36 mouse cellular contexts compared by ENCODE assay signal in the genomic region with DNA sequence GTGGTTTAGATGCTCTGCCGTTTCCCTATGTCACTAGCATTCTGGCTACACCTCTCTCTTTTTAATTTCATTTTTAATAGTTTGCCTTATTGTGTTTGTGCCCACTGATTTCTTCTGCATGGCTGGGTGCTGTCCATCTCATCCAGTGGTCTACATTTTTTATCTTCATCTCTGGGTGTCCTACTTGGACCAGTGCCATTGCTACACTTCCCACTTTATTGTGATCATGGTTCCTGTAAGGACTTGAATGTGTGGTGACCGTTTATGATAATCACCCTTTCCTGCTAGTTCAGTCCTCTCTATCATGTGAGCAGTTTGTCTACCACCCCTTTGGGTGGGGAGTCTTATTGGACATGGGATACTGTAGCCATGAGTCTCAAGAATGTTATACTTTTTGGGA. TPM values are rescaled to one million over a fixed set of nuclear protein-coding genes. Genes with fewer than 3 reads are reported as not detected.
"Had no signal": no experiment of that assay in that cellular context is flagged by ENCODE, and none has a peak within 500 bp of the region (broad histone marks: within the 10 kb centered on the region; RNA-seq: fewer than 3 reads in every experiment).

No protein-coding gene starts in this region.

- DNase-seq: heart, postnatal 10 days; heart, postnatal 14 days; heart, postnatal 36 days; heart, postnatal 4 days; kidney, adult 11 months; kidney, adult 18-20 months; kidney, adult 2 months; kidney, adult 8-10 months; kidney, adult 9 months; kidney, postnatal 10 days; kidney, postnatal 14 days; kidney, postnatal 25 days; kidney, postnatal 36 days; kidney, postnatal 4 days; layer of hippocampus, adult 9-11 months; layer of hippocampus, postnatal 36 days had no signal

- H3K27ac ChIP-seq: heart, embryonic 10.5 days; heart, embryonic 13.5 days; heart, embryonic 15.5 days; hindbrain, embryonic 10.5 days; hindbrain, embryonic 12.5 days; hindbrain, embryonic 13.5 days; hindbrain, embryonic 15.5 days; hindbrain, postnatal 0 days; intestine, embryonic 15.5 days; kidney, embryonic 15.5 days; kidney, postnatal 0 days; layer of hippocampus, adult 2 months had no signal

- H3K9ac ChIP-seq: heart, embryonic 12.5 days; heart, embryonic 13.5 days; heart, embryonic 15.5 days; hindbrain, embryonic 12.5 days; hindbrain, embryonic 13.5 days; hindbrain, embryonic 15.5 days; intestine, embryonic 15.5 days; kidney, embryonic 15.5 days had no signal

- H3K9me3 ChIP-seq: heart, embryonic 10.5 days; heart, embryonic 12.5 days; heart, embryonic 13.5 days; heart, embryonic 15.5 days; hindbrain, embryonic 10.5 days; hindbrain, embryonic 12.5 days; hindbrain, embryonic 13.5 days; hindbrain, embryonic 15.5 days; intestine, embryonic 15.5 days; kidney, embryonic 15.5 days had no signal

- H3K4me2 ChIP-seq: heart, embryonic 11.5 days; heart, embryonic 12.5 days; heart, embryonic 13.5 days; heart, embryonic 15.5 days; hindbrain, embryonic 12.5 days; hindbrain, embryonic 13.5 days; hindbrain, embryonic 15.5 days; intestine, embryonic 15.5 days; kidney, embryonic 15.5 days had no signal

- ATAC-seq: hindbrain, embryonic 16.5 days; hindbrain, postnatal 0 days; intestine, embryonic 15.5 days; intestine, embryonic 16.5 days; intestine, postnatal 0 days had no signal

- H3K4me3 ChIP-seq: heart, embryonic 10.5 days; heart, embryonic 12.5 days; heart, embryonic 13.5 days; heart, embryonic 15.5 days; hindbrain, embryonic 10.5 days; hindbrain, embryonic 12.5 days; hindbrain, embryonic 13.5 days; hindbrain, embryonic 15.5 days; intestine, embryonic 15.5 days; kidney, embryonic 15.5 days; layer of hippocampus, adult 2 months had no signal

- H3K27me3 ChIP-seq: heart, embryonic 12.5 days; heart, embryonic 13.5 days; heart, embryonic 15.5 days; hindbrain, embryonic 12.5 days; hindbrain, embryonic 13.5 days; hindbrain, embryonic 15.5 days; intestine, embryonic 15.5 days; kidney, embryonic 15.5 days had no signal

- H3K36me3 ChIP-seq: heart, embryonic 10.5 days; heart, embryonic 12.5 days; heart, embryonic 13.5 days; heart, embryonic 15.5 days; hindbrain, embryonic 10.5 days; hindbrain, embryonic 12.5 days; hindbrain, embryonic 13.5 days; hindbrain, embryonic 15.5 days; intestine, embryonic 15.5 days; kidney, embryonic 15.5 days had no signal

- H3K4me1 ChIP-seq: heart, embryonic 12.5 days; heart, embryonic 13.5 days; heart, embryonic 15.5 days had no signal

RNA-seq across cellular contexts. Expression of gene Spp2, which starts 43.0 kb away (rescaled TPM):
- polyA plus RNA-seq: heart, embryonic 14.5 days; hindbrain, embryonic 10.5 days; hindbrain, embryonic 11.5 days; hindbrain, embryonic 12.5 days; hindbrain, embryonic 13.5 days; inflammation-experienced regulatory T-cells, adult 6 months had no signal
